Mouse (Mus musculus) adrenal gland, postnatal 36 days (tissue): Measurements from ENCODE around the gene Tpd52l1. TPM values are rescaled to one million over a fixed set of nuclear protein-coding genes. Genes with fewer than 3 reads are reported as not detected.

ENCODE experiments used
- DNase-seq, 2 experiments: peaks; one replicate each; pipeline ENCODE4 v3.0.0; 2021; ENCODE audit warnings: mixed read lengths in 1 of 2
- total RNA-seq, 2 experiments: library from RNA; stranded (reverse); gene quantifications; 2 replicates each; pipeline ENCODE4 v1.2.3; 2021

Gene Tpd52l1
- total RNA-seq, 2 experiments from 2014 or later = 32.0 to 49.2 TPM

- peak; percentile 51 to 52 for DNase-seq
Measured at GRCm38 (mm10) chr10:31346401-31346800, 99.4 kb downstream of the Tpd52l1 start.

- DNase-seq = no peak
Measured at GRCm38 (mm10) chr10:31336432-31336831, 109.3 kb downstream of the Tpd52l1 start.

DNA sequence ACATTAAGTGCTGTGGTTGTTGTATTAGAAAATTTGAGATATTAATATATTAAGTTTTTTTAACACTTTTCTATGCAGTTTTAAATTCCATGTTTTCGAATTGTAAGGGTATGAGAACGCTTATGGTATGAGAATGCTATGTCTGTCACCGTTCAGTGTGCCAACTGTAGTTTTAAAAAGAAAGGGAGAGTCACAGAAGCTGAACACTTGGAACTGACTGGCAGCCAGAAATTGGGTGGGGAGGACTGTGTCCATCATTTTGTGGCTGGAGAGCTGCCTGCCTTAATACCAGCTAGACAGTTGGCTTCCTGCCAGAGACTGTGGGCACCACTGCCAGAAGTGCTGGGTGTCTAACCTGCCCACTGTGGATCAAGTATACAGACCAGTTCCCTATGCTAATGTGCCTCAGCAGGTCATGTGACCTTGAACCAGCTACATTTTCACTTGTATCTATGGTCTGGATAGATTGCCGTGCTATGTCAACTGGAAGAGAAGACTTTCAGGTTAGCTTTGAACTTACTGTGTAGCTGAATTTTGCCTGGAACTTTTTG lies 114.5 kb downstream of the Tpd52l1 start:
- DNase-seq = peak; percentile 72

DNA sequence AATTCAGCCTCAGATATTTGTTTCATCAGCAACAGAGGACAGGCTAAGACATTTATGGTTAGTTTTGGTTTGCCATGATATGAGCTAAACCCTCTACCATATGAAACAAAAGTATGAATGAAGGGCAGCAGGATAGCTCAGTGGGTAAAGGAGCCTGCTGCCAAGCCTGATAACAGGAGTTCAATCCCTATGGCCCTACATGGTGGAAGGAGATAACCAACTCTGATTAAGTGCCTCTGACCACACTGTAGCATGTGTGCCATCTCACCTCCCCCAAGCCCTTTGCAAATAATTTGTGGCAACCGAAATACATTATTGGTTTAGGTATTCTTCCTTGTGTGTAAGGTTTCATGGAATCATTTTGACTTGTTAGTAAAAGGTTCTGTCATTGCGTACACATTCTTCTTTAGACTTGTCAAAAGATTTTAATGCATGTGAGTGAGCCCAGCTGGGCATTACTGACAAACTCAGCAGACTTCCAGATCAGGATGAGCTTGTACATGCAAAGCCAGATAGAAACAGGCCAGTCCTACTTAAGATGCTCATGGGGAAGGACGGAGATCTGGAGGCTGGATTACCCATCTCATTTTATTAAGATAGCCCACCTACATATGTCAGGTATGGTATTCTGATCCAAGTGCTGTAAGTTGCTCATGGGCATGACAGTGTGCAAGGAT lies 115.3 kb downstream of the Tpd52l1 start:
- no peak for DNase-seq

- peak; percentile 78 to 83 for DNase-seq
Measured at GRCm38 (mm10) chr10:31329436-31329835, 116.3 kb downstream of the Tpd52l1 start.

DNA sequence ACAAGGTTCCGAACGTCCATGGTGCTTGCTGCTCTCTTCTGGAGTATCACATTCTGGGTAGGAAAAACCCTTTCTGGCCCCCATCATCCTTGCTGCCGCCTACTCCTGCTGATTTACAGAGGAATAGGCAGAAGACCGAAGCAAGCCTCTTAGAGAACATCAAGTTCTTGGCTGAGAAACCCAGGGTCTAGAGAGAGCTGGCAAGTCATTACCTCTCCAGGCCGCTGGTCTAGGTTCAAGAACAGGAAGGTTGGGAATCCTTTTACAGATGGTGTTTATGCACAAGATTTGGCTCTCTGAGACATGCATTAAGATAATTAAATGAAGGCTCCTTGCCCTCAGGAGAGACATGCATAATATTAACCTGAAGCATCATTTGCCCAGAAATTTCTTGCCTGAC lies 127.3 kb downstream of the Tpd52l1 start:
- no peak for DNase-seq

DNA sequence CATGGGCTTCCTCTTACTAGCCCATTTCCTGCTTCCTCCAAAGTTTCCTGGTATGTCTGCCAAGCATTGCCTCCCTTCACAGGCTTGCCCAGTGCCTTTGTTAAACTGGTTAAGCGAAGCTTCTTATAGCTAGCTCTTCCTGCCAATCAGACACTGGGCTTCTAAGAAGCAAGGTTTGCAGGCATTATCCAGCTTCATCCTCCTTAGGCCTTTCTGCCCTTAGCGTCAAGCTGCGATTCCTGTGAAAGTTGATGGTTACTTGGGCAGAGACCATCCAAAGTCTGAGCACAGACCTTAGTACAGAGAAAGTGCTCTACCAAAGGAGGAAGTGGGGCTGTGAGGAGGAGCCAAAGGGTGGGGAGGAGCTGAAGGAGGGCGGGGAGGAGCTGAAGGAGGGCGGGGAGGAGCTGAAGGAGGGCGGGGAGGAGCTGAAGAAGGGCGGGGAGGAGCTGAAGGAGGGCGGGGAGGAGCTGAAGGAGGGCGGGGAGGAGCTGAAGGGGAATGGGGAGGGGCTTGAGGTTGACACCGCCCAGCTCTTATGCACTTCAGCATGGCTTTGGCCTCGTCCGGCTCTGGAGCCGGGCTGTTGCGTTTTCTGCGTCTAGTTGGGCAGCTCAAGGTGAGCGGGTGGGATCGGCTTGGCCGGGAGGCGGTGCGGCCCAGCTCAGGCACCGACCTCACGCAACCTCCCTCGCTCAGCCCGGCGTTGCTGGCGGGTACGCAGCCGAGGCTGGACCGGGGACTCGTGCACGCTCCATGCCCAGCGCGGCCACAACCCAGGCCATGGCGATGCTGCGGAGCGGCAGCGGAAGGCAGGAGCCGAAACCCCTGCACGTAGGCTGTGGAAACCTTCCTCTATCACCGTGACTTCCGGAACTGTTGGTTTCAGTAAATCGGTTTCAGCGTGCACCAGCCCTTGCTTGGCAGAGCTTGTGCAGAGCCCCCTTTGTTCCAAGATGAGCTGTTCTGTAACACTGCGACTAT lies 132.6 kb downstream of the Tpd52l1 start, which contains the start of gene Hddc2:
TSS of gene Hddc2 (plus strand) at position 519 of the 984 bp plus-strand sequence.
- peak; percentile 79 to 84 for DNase-seq

GRCm38 (mm10) chr10:31307024-31307598 lies 138.6 kb downstream of the Tpd52l1 start:
- no peak for DNase-seq

GRCm38 (mm10) chr10:31303446-31303845 lies 142.3 kb downstream of the Tpd52l1 start:
- no peak for DNase-seq

GRCm38 (mm10) chr10:31300292-31300691 lies 145.5 kb downstream of the Tpd52l1 start:
- DNase-seq = no peak

DNA sequence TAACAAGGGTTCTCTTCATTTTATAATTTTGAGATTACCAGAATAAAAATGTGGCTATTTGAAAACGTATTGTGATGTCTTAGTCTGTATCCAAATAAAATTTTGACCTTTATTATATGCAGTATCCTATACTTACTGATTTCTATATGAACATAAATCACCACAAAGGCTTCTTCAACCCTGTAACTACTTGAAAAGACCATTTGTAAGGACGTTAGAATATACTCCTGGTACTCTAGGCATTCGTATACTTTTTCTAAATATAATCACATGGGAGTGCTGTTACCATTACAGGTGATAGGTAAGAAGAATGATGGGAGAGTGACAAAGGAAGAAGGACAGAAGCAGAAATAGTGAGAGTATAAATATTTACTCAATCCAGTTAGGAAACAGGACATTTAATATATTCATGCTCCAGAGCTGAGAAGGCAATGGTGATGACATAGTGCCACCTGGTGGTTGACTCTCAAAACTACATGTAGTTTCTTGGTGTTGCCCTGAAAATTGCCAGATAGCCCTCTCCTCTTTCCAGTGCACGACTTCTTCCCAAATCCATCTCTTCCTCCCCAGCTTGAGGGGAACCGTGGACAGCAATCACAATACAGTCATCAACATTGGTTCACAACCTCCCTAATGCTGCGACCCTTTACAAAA lies 146.7 kb downstream of the Tpd52l1 start:
- DNase-seq = peak; percentile 52 to 60

- DNase-seq = no peak
Measured at GRCm38 (mm10) chr10:31298263-31298662, 147.5 kb downstream of the Tpd52l1 start.

GRCm38 (mm10) chr10:31297106-31297505 lies 148.7 kb downstream of the Tpd52l1 start:
- no peak for DNase-seq

- no peak for DNase-seq
Measured at GRCm38 (mm10) chr10:31296458-31296857, 149.3 kb downstream of the Tpd52l1 start.

GRCm38 (mm10) chr10:31295705-31296104 lies 150.1 kb downstream of the Tpd52l1 start:
- DNase-seq = no peak

- no peak for DNase-seq
Measured at GRCm38 (mm10) chr10:31288697-31289390, 156.9 kb downstream of the Tpd52l1 start.

DNA sequence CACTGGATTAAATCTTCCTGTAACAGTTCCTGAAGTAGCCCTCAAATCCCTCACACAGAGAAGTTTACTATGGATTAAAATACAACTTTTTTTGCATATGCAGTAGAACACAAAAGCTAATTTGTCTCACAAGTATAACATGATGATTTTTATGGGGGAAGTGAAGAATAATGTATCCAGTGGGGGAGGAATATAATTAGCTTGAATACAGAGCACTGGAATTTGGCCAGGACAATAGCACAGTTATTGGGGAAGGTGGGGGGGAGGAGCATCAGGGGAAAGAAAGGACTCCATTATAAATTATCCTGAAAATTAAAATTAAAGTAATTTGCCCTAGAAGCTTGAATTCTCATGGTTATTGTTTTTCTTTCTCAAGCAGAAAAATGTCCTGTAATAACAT lies 158.0 kb downstream of the Tpd52l1 start:
- DNase-seq = no peak
